Mouse (Mus musculus) heart, postnatal 4 days (tissue): Measurements from ENCODE around the gene Snrpa. TPM values are rescaled to one million over a fixed set of nuclear protein-coding genes. Genes with fewer than 3 reads are reported as not detected.
A peak's percentile ranks its signal among the peaks of the same experiment; 100 is the strongest.

Experiments
- DNase-seq: peaks from one replicate; pipeline ENCODE4 v3.0.0; 2021
- microRNA-seq, 2 experiments: library from miRNA; unstranded; fragments of <30 nt; microRNA quantifications; one replicate each; pipeline ENCODE4 v1.2.0; 2021 to 2022
- total RNA-seq, 2 experiments: library from RNA; stranded (reverse); gene quantifications; 2 replicates each; pipeline ENCODE4 v1.2.3; 2021

The Snrpa gene
- total RNA-seq, 2 experiments from 2014 or later = 64.8 to 69.5 TPM

DNA sequence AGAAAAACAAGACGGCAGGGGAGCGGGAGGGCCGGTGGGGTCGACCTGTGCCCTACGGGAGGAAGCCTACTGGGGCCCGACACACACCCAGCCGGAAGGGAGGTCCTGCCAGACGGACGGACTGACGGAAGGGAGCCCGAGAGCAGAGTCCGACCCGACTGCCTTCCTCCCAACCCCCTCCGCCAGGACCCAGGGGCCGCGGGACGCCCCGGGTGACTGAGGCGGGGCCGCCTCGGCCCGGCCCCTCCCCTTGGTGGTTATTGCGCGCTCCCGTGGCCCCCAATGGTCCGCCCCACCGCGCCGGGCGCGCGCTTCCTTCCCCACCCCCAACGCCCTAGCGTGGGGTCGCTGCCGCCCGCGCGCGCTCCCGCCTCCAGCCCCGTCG, 29.9 kb downstream of the Snrpa start:
- DNase-seq = peak; percentile 91

DNA sequence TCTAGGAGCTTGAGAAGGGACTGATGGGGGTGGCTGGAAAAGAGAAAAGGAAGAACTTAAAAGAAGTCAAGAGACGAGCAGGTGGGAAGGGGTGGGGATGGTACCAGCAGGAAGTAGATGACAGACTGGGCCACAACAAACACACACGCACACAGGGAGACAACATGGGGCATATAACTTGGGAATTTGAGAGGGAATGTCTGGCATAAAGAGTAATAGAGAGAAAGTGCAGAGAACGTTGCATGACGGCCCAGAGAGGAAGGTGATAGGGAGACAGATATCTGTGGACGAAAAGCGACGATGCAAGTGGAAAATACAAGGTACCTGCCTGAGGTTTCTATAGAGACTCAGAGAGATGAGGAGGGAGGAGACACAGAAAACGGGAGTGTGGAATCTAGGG, 30.4 kb downstream of the Snrpa start:
- no peak for DNase-seq

GRCm38 (mm10) chr7:27165007-27165655, 30.9 kb downstream of the Snrpa start:
- no peak for DNase-seq

- peak; percentile 28 for DNase-seq
These were observed 31.7 kb downstream of the Snrpa start for GRCm38 (mm10) chr7:27164112-27164947.

DNA sequence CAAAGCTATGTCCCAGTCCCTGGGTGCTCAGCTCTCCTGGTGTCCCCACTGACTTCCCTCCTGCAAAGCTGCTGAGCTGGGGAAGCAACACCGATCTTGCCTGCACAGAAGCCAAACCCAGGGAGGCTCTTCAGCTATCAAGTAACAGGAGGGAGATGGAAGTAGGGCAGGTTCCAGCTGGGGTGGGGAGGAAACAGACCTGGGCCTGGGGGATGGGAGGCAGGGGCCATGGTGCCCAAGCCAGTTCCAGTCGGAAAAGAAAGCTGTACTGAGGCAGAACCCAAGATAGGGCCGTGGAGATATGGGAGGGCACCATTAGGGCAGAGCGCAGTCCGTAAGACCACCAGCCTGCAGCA, 32.6 kb downstream of the Snrpa start:
- no peak for DNase-seq

GRCm38 (mm10) chr7:27162780-27163449, 33.2 kb downstream of the Snrpa start:
- DNase-seq = no peak

GRCm38 (mm10) chr7:27161744-27162143, 34.3 kb downstream of the Snrpa start:
- no peak for DNase-seq

DNA sequence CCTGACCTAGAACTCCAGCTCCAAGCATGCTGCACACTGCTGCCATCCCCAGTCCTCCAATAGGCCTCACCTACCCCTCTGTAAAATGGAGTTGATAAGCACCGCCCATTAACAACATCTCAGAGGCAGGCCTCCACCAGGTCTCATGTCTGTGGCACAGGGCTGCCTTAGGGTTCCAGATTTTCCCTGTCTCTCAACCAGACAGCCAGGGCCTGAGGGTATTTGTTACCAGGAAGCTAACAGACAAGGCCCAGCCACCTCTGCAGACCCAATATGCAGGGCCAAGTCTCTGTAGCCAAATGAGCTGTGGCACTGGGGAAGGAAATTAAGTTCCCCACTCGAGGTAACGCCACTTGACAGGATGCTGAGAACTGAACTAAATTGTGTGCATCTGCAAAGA, 35.1 kb downstream of the Snrpa start:
- no peak for DNase-seq

- peak; percentile 91 for DNase-seq
These were observed 36.2 kb downstream of the Snrpa start for GRCm38 (mm10) chr7:27159882-27160281.

DNA sequence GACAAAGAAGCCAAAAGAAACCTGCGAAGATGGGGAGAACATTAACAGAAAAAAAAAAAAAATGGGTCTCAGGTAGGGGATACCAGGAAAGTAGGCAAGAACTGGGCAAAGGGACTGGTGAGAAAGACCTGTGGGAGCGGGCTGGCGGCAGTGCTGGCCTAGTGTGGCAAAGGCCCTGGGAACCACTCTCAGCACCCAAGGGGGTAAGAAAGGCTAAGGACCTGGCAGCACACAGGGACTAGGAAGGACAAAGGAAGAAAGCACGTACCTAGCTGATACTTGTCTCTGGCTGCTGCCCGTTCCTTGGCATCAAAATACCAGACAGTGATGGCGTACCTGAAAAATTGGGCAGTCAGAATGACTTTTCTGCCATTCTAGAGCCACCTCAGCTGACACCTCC, 36.8 kb downstream of the Snrpa start:
- no peak for DNase-seq

- DNase-seq = no peak
These were observed 37.9 kb downstream of the Snrpa start for GRCm38 (mm10) chr7:27158171-27158570.

GRCm38 (mm10) chr7:27156005-27156404, 40.1 kb downstream of the Snrpa start:
- DNase-seq = no peak

DNA sequence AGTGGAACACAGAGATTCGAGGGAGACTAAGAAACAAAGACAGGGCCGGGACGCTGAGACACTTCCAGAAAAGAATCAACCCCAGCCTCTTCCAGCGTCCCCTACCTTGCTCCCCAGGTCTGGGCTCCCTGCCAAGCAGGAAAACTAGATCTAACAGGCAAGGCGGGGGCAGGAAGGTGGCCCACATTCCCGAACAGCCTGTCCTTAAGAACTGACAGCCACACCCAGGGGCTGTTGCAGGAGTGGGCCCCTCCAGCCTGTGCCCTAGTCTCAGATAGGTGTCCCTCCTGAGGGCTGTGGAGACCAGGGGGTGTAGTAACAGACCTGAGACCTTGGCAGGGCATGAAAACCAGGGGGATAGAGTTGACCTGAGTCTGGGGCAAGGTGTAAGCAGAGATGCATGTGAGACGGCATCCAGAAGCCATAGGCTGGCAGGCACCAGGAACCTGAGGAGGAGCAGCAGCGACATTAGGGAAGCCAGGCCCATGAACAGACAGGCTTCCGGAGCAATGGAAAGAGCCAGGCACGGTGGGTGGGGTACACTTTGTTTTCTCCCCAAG, 42.8 kb downstream of the Snrpa start, which contains the start of gene Cyp2t4:
Gene Cyp2t4 (plus strand): TSS at position 510 of the 560 bp plus-strand sequence.
- peak; percentile 52 for DNase-seq

Small RNA genes lying within 50 kb of the gene (microRNA-seq; reads per million reads assigned to microRNA genes)
- 0 to 0.41 reads per million in 2 experiments for gene Mir1191
- gene Mir3101 = 0 to 0.35 reads per million in 2 experiments

Other genes starting within 250 kb of the Snrpa start
- not detected for gene Cyp2a12, start 167.2 kb downstream of the Snrpa start, total RNA-seq
- not detected for gene Cyp2f2, start 76.4 kb downstream of the Snrpa start, total RNA-seq
- gene Cyp2t4, start 42.6 kb downstream of the Snrpa start, total RNA-seq = not detected
- gene Egln2, start 29.5 kb downstream of the Snrpa start, total RNA-seq = 10 to 100 TPM; 57.0 to 59.0 TPM
- 10 to 100 TPM; 24.7 to 27.8 TPM for gene Rab4b, start 17.4 kb downstream of the Snrpa start, total RNA-seq
- not detected for gene Gm21983, start 15.2 kb downstream of the Snrpa start, total RNA-seq
- gene Mia, start 15.1 kb downstream of the Snrpa start, total RNA-seq = not detected
- 10 to 100 TPM; 14.6 to 18.0 TPM for gene BC024978, start 490 bp downstream of the Snrpa start, total RNA-seq
- gene Itpkc, start 32.4 kb upstream of the Snrpa start, total RNA-seq = 1 to 10 TPM; 4.6 to 5.3 TPM
- 10 to 100 TPM; 10.2 to 11.2 TPM for gene Coq8b, start 36.8 kb upstream of the Snrpa start, total RNA-seq
- 10 to 100 TPM; 11.5 to 12.1 TPM for gene Numbl, start 62.2 kb upstream of the Snrpa start, total RNA-seq
- 100 to 1,000 TPM; 238 to 255 TPM for gene Ltbp4, start 141.4 kb upstream of the Snrpa start, total RNA-seq
- gene Shkbp1, start 159.7 kb upstream of the Snrpa start, total RNA-seq = 10 to 100 TPM; 18.4 to 19.8 TPM
- 1 to 10 TPM in 1 of 2 experiments, not detected in 1; 3.7 TPM for gene Gm20479, start 161.1 kb upstream of the Snrpa start, total RNA-seq